ENCODE assay signal across 25 mouse cellular contexts in genomic region chr16:90804466-90804865, GRCm38 (mm10). TPM values are rescaled to one million over a fixed set of nuclear protein-coding genes. Genes with fewer than 3 reads are reported as not detected.
DNase-seq lines count a peak whose midpoint lies in the region; ATAC-seq and TF ChIP-seq lines count a peak whose summit lies in the region.
"Had no signal": no experiment of that assay in that cellular context is flagged by ENCODE, and none has a peak within 500 bp of the region (broad histone marks: within the 10 kb centered on the region; RNA-seq: fewer than 3 reads in every experiment).

No protein-coding gene starts in this region.

- TF ChIP-seq CTCF in liver, adult 2 months (IDR thresholded peaks at IDR 0.05; ENCODE audit: low read depth, low read length) = no peak
- no peak for TF ChIP-seq CTCF in liver, postnatal 0 days (IDR thresholded peaks at IDR 0.05; ENCODE audit: low read depth)

- no peak overlapping the region for H3K4me3 ChIP-seq in liver, adult 2 months (ENCODE audit: insufficient read depth, low read depth, low read length)
- H3K4me3 ChIP-seq in liver, postnatal 0 days (ENCODE audit: low read depth, low read length) = no peak overlapping the region
- H3K4me3 ChIP-seq: embryonic facial prominence, embryonic 10.5 days; embryonic facial prominence, embryonic 12.5 days; erythroblast, embryonic 14.5 days; forebrain, embryonic 13.5 days; forebrain, embryonic 15.5 days had no signal

- H3K4me1 ChIP-seq in liver, adult 2 months (ENCODE audit: control insufficient read depth, insufficient read depth, low read length) = no peaks in the 10 kb centered on the region
- H3K4me1 ChIP-seq in liver, postnatal 0 days (ENCODE audit: insufficient read depth) = peaks cover 6% of the 10 kb centered on the region

- 50% methylated on average over 5 of the region's 5 CpGs for WGBS in liver, adult 2 months
- WGBS in liver, postnatal 0 days (ENCODE audit: insufficient replicate concordance) = 89% methylated on average over 5 of the region's 5 CpGs

- no peak overlapping the region for H3K9ac ChIP-seq in liver, adult 2 months (ENCODE audit: low read depth, low read length)
- no peak overlapping the region for H3K9ac ChIP-seq in liver, postnatal 0 days (replicated peaks)
- H3K9ac ChIP-seq: embryonic facial prominence, embryonic 12.5 days; forebrain, embryonic 13.5 days; forebrain, embryonic 15.5 days; forebrain, postnatal 0 days had no signal

- intact Hi-C loops in heart, postnatal 10 days (cut with DNase I) = no loop called here

- DNase-seq in adrenal gland, postnatal 10 days = peak; percentile 40
- DNase-seq in adrenal gland, adult 8-10 months = no peak
- DNase-seq in liver, adult 2 months (ENCODE audit: extremely low read depth, low read depth, low spot score) = peak; percentile 71
- DNase-seq in liver, postnatal 0 days = no peak
- DNase-seq in fat pad, adult 2 months (ENCODE audit: extremely low read depth, low read depth, low spot score) = peak; percentile 39
- no peak for DNase-seq in heart, postnatal 10 days
- DNase-seq: adrenal gland, adult 2 months; adrenal gland, postnatal 36 days; B cell, adult 2 months; cerebellum, adult 11-12 months; cerebellum, adult 2 months; cerebellum, adult 9-10 months; cerebellum, postnatal 10 days; cerebellum, postnatal 25 days; forebrain, postnatal 0 days had no signal

- H3K4me2 ChIP-seq in liver, postnatal 0 days (ENCODE audit: low read depth, low read length) = no peak overlapping the region
- H3K4me2 ChIP-seq: embryonic facial prominence, embryonic 12.5 days; forebrain, embryonic 13.5 days; forebrain, embryonic 15.5 days had no signal

- no peak for ATAC-seq in liver, postnatal 0 days
- ATAC-seq: activated CD4-positive, CD25-positive, alpha-beta regulatory T cell, adult 4 months; CD4-positive, CD25-positive, alpha-beta regulatory T cell, adult 4 months; forebrain, embryonic 13.5 days; forebrain, embryonic 15.5 days; forebrain, postnatal 0 days; Patski had no signal

- TF ChIP-seq EP300 in liver, postnatal 0 days (IDR thresholded peaks at IDR 0.05; ENCODE audit: low read depth) = no peak

- no peaks in the 10 kb centered on the region for H3K27me3 ChIP-seq in liver, adult 2 months (ENCODE audit: control insufficient read depth, insufficient read depth, low read length)
- no peaks in the 10 kb centered on the region for H3K27me3 ChIP-seq in liver, postnatal 0 days (ENCODE audit: insufficient read depth, low read length)
- H3K27me3 ChIP-seq: CH12.LX; embryonic facial prominence, embryonic 12.5 days; forebrain, embryonic 13.5 days; forebrain, embryonic 15.5 days; Patski had no signal

- no peak for TF ChIP-seq POLR2A in liver, adult 2 months (IDR thresholded peaks at IDR 0.05; ENCODE audit: extremely low read depth, insufficient read depth, low read length)

- peaks cover 13% of the 10 kb centered on the region for H3K36me3 ChIP-seq in liver, adult 2 months (ENCODE audit: control insufficient read depth, insufficient read depth, low read length)
- H3K36me3 ChIP-seq in liver, postnatal 0 days (replicated peaks; ENCODE audit: insufficient read depth, low read length) = peaks cover 24% of the 10 kb centered on the region

- H3K79me2 ChIP-seq in liver, adult 2 months (ENCODE audit: control insufficient read depth, insufficient read depth, low read length) = no peaks in the 10 kb centered on the region

- H3K9me3 ChIP-seq in liver, postnatal 0 days (ENCODE audit: low read length) = no peaks in the 10 kb centered on the region
- H3K9me3 ChIP-seq: embryonic facial prominence, embryonic 10.5 days; embryonic facial prominence, embryonic 12.5 days; forebrain, embryonic 13.5 days; forebrain, embryonic 15.5 days; G1E had no signal

- H3K27ac ChIP-seq in liver, adult 2 months (replicated peaks; ENCODE audit: insufficient read depth, low read depth, low read length) = no peak overlapping the region
- no peak overlapping the region for H3K27ac ChIP-seq in liver, postnatal 0 days (ENCODE audit: low read depth)
- H3K27ac ChIP-seq: embryonic facial prominence, embryonic 10.5 days; embryonic facial prominence, embryonic 12.5 days; forebrain, embryonic 13.5 days; forebrain, embryonic 15.5 days had no signal

RNA-seq across cellular contexts. Expression of gene Urb1, which starts 5.7 kb away (rescaled TPM):
- total RNA-seq in adrenal gland, postnatal 10 days (2021) = 10 to 100 TPM; 11.9 to 14.3 TPM
- total RNA-seq in adrenal gland, adult 8-10 months (2022) = 10 to 100 TPM; 13.5 to 20.2 (median 15.3) TPM
- 2.7 and 3.0 TPM in 2 replicates for total RNA-seq in liver, adult 2 months (2014; rRNA removed)
- 1.5 and 1.9 TPM in 2 replicates for polyA plus RNA-seq in liver, adult 2 months (2012; rRNA removed)
- polyA plus RNA-seq in liver, postnatal 0 days (2015; fragmentation: Nextera tagmentation; extraction: Ambion mirVana) = 1.3 and 1.6 TPM in 2 replicates
- 10 to 100 TPM; 10.8 to 11.3 TPM for total RNA-seq in heart, postnatal 10 days (2021)

RNA-seq across cellular contexts. Expression of gene Eva1c, which starts 22.1 kb away (rescaled TPM):
- 1 to 10 TPM; 4.3 to 4.5 TPM for total RNA-seq in adrenal gland, postnatal 10 days (2021)
- 1 to 10 TPM; 4.6 to 7.5 (median 6.1) TPM for total RNA-seq in adrenal gland, adult 8-10 months (2022)
- 0.37 and 0.47 TPM in 2 replicates for total RNA-seq in liver, adult 2 months (2014; rRNA removed)
- 0.11 and 0.38 TPM in 2 replicates for polyA plus RNA-seq in liver, adult 2 months (2012; rRNA removed)
- 0.67 and 1.1 TPM in 2 replicates for polyA plus RNA-seq in liver, postnatal 0 days (2015; fragmentation: Nextera tagmentation; extraction: Ambion mirVana)
- total RNA-seq in heart, postnatal 10 days (2021) = 1 to 10 TPM; 1.6 to 2.9 TPM
- total RNA-seq: CH12.LX had no signal
- polyA plus RNA-seq: activated CD4-positive, CD25-positive, alpha-beta regulatory T cell, adult 4 months; CD4-positive, CD25-positive, alpha-beta regulatory T cell, adult 4 months; G1E had no signal

Comparison
In these comparisons a context has a peak if more than half of its experiments do, and no peak if none do; other contexts are left out.
1. DNase-seq: peak in adrenal gland, postnatal 10 days (single experiment), liver, adult 2 months (single experiment) and fat pad, adult 2 months (single experiment); none in adrenal gland, adult 8-10 months (single experiment), liver, postnatal 0 days (single experiment) and heart, postnatal 10 days (0 of 2).